Mouse (Mus musculus) myocyte (in vitro differentiated cells): Measurements from ENCODE around the gene Nhsl1.

ENCODE experiments used
- E2F4 ChIP-seq: IDR thresholded peaks from one replicate; pipeline ENCODE4 v1.6.1; 2011; ENCODE audit warnings: mild to moderate bottlenecking, control low read depth, moderate library complexity; ENCODE audit not compliant: insufficient read depth
- POLR2A ChIP-seq: IDR thresholded peaks from one replicate; pipeline ENCODE4 v1.6.1; 2011; ENCODE audit warnings: low read depth, mild to moderate bottlenecking, control low read depth, moderate library complexity; ENCODE audit not compliant: insufficient read length
- REST ChIP-seq: IDR thresholded peaks from one replicate; pipeline ENCODE4 v1.6.1; 2011; ENCODE audit warnings: mild to moderate bottlenecking, control low read depth, moderate library complexity; ENCODE audit not compliant: insufficient read depth, insufficient read length
- TCF12 ChIP-seq: IDR thresholded peaks from one replicate; pipeline ENCODE4 v1.6.1; 2011; ENCODE audit warnings: mild to moderate bottlenecking, control low read depth; ENCODE audit not compliant: poor library complexity, insufficient read depth, severe bottlenecking

DNA sequence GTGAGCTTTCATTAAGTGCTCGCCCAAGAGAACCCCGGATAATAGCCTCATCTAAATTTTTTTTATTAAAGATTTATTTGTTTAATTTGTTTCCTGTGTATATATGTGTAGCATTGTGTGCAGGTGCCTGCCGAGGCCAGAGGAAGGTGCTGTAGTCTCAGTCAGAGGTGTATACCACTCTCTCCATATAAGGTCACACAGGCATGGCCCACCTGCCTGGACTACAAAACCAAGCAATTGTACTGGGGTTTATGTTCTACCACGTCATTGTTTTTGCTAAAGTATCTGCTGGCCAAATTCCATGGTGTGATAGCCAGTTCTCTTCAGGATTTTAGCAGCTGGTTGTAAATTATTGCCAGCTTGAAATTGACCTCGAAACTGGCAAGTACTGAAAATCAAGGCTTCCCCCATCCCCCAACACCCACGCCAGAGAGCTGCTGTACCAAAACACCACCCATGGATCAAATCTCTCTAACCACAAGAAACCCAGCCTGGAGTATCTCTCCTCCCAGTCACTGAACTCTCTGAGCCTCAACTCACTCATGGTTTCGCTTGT lies 81.4 kb downstream of the Nhsl1 start:
- TF ChIP-seq REST (no peak), TCF12 (no peak), POLR2A (no peak), E2F4 (no peak)
